Mouse (Mus musculus) cortical plate, adult 2 months (tissue): ENCODE data around the gene Paqr9.

Experiments used
- CTCF ChIP-seq: fragments of 200-500 bp; IDR thresholded peaks from 2 replicates; pipeline ENCODE4 v1.5.1; 2011; ENCODE audit warnings: mild to moderate bottlenecking, control low read depth, low read length; ENCODE audit not compliant: insufficient read depth; ENCODE audit errors: extremely low read depth
- POLR2A ChIP-seq: fragments of 200-500 bp; IDR thresholded peaks from 2 replicates; pipeline ENCODE4 v1.6.1; 2011; ENCODE audit warnings: mild to moderate bottlenecking, low read length, control low read depth; ENCODE audit not compliant: insufficient read depth; ENCODE audit errors: extremely low read depth

GRCm38 (mm10) chr9:95603316-95603715 is 43.9 kb downstream of the Paqr9 start:
- TF ChIP-seq POLR2A (no peak), CTCF (no peak)
